Mouse (Mus musculus) spleen, adult 10 weeks (tissue): ENCODE results near the gene Lix1. TPM values are rescaled to one million over a fixed set of nuclear protein-coding genes. Genes with fewer than 3 reads are reported as not detected.

Experiments used
- polyA plus RNA-seq: library from polyadenylated mRNA; stranded (reverse); fragments of 350-450 nt; fragmentation: Illumina TruSeq; extraction: RNeasy Lipid Tissue Mini Kit (QIAGEN cat#74804); gene quantifications from one replicate; pipeline ENCODE4 v1.2.3, GENCODE M21; 2015; ENCODE audit warnings: low replicate concordance; ENCODE audit not compliant: insufficient read depth

Gene Lix1
- 1.5 TPM for polyA plus RNA-seq

DNA sequence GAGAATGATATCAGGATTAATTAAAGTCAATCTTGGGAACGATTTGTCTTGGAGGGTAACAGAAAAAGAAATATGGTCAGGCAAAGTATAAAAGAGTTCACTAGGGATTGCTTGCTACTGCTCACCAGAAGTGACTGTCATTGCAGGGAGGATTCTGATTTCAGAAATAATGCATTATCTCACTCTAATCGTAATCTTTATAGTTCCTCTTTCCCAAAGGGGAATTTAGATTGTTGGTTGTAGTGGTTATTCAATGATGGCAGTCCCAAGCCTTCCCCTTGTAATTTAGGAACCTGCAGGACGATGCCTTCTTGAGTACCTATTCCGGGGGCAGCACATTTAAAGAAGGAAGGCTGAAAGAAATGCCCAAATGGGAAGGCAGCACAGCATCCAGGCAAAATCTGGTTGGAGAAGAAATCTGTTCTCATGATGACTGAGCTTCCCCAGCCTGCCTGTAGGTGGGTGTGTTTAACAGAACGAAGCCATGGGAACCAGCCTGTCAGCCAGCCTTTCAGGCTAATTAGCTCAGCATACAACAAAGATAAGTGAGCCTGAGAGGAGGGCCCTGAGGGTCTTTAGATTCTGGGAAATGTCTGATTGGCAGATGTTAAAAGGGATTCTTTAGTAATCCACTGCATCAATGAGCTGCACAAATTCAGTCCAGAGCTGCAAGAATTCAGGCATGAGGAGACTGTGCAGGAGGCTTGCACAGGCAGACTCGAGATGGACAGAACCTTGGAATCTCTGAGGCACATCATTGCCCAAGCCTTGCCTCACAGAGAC, at the start of gene Lix1:
TSS of gene Lix1 (plus strand) at position 451 of the 783 bp plus-strand sequence.

GRCm38 (mm10) chr17:17373918-17374910, 28.3 kb upstream of the Lix1 start, which contains the start of gene Riok2:
Gene Riok2 (plus strand): TSS chr17:17374309.

Other genes starting within 250 kb of the Lix1 start
- gene Riok2, start 28.4 kb upstream of the Lix1 start, polyA plus RNA-seq = 34.9 TPM
- 94.8 TPM for gene Lnpep, start 222.4 kb downstream of the Lix1 start, polyA plus RNA-seq